Mouse (Mus musculus) MEL (cell line): ENCODE measurements at regions not wholly inside any gene's neighbourhood (a gene's known extent, or its start where the extent isn't known, plus 50 kb on each side); places are given as distances from the start of the nearest gene placed in this dataset.

Experiments
- DNase-seq: peaks from one replicate; pipeline ENCODE4 v3.0.0; 2011; ENCODE audit warnings: low read depth, low spot score
- H3K27ac ChIP-seq: 2 replicates; pipeline ENCODE4 v1.5.1; 2012; ENCODE audit warnings: low read depth, mild to moderate bottlenecking, control low read depth, low read length, moderate library complexity; ENCODE audit not compliant: control insufficient read depth
- H3K27me3 ChIP-seq, 2 experiments: fragments of 150-350 bp in 1 of 2; sonication (generic) in 1 of 2; 2 replicates each; pipeline ENCODE4 v1.6.1; 2012; ENCODE audit warnings: low read length in 2 of 2, mild to moderate bottlenecking in 2 of 2, improper control_type of control experiment in 1 of 2, moderate library complexity in 1 of 2; ENCODE audit not compliant: insufficient read depth in 2 of 2, control insufficient read depth in 1 of 2
- H3K36me3 ChIP-seq, 2 experiments: 2 replicates each; pipeline ENCODE4 v1.6.1; 2012 to 2014; ENCODE audit warnings: low read length in 2 of 2, improper control_type of control experiment in 1 of 2, inconsistent platforms in 1 of 2, mild to moderate bottlenecking in 1 of 2; ENCODE audit not compliant: insufficient read depth in 2 of 2, control insufficient read depth in 1 of 2
- H3K4me1 ChIP-seq, 2 experiments: fragments of 150-350 bp in 1 of 2; sonication (generic) in 1 of 2; 2 replicates each; pipeline ENCODE4 v1.6.1; 2012; ENCODE audit warnings: low read length in 2 of 2, improper control_type of control experiment in 1 of 2, mild to moderate bottlenecking in 1 of 2; ENCODE audit not compliant: insufficient read depth in 2 of 2, control insufficient read depth in 1 of 2
- H3K4me3 ChIP-seq, 2 experiments: fragments of 150-350 bp in 1 of 2; sonication (generic) in 1 of 2; 2 replicates each; pipeline ENCODE4 v1.5.1; 2012; ENCODE audit warnings: low read depth in 2 of 2, low read length in 2 of 2, mild to moderate bottlenecking in 2 of 2, moderate library complexity in 2 of 2, control low read depth in 1 of 2, improper control_type of control experiment in 1 of 2; ENCODE audit not compliant: control insufficient read depth in 1 of 2, insufficient read depth in 1 of 2
- H3K79me2 ChIP-seq: 2 replicates; pipeline ENCODE4 v1.6.1; 2012; ENCODE audit warnings: mild to moderate bottlenecking, low read length, moderate library complexity; ENCODE audit not compliant: control insufficient read depth, poor library complexity, insufficient read depth
- H3K9ac ChIP-seq: 2 replicates; pipeline ENCODE4 v1.6.1; 2012; ENCODE audit warnings: low read depth, mild to moderate bottlenecking, control low read depth, low read length, moderate library complexity; ENCODE audit not compliant: control insufficient read depth, poor library complexity, severe bottlenecking
- H3K9me3 ChIP-seq: fragments of 150-350 bp; sonication (generic); replicated peaks from 2 replicates; pipeline ENCODE4 v1.6.1; 2012; ENCODE audit warnings: mild to moderate bottlenecking, low read length, improper control_type of control experiment, moderate library complexity; ENCODE audit not compliant: insufficient read depth
- BHLHE40 ChIP-seq: IDR thresholded peaks from 2 replicates; pipeline ENCODE4 v1.6.1; 2012; ENCODE audit warnings: low read depth, mild to moderate bottlenecking, inconsistent platforms, low read length, improper control_type of control experiment, borderline replicate concordance
- CHD2 ChIP-seq: IDR thresholded peaks from 2 replicates; pipeline ENCODE4 v1.6.1; 2011; ENCODE audit warnings: low read length, improper control_type of control experiment
- ELF1 ChIP-seq: IDR thresholded peaks from 2 replicates; pipeline ENCODE4 v1.6.1; 2014; ENCODE audit warnings: low read depth, mild to moderate bottlenecking, inconsistent platforms, low read length, improper control_type of control experiment, moderate library complexity
- GABPA ChIP-seq: IDR thresholded peaks from 2 replicates; pipeline ENCODE4 v1.6.1; 2012; ENCODE audit warnings: low read depth, mild to moderate bottlenecking, inconsistent platforms, low read length, improper control_type of control experiment, moderate library complexity
- JUND ChIP-seq: IDR thresholded peaks from 2 replicates; pipeline ENCODE4 v1.6.1; 2011; ENCODE audit warnings: low read depth, mild to moderate bottlenecking, improper control_type of control experiment, low read length
- KAT2A ChIP-seq: conservative IDR thresholded peaks from 2 replicates; pipeline ENCODE4 v1.6.1; 2012; ENCODE audit warnings: low read depth, low read length, improper control_type of control experiment, inconsistent platforms
- MEF2A ChIP-seq: IDR thresholded peaks from 2 replicates; pipeline ENCODE4 v1.6.1; 2014; ENCODE audit warnings: low read depth, mild to moderate bottlenecking, inconsistent platforms, low read length, improper control_type of control experiment; ENCODE audit not compliant: poor library complexity, insufficient replicate concordance, severe bottlenecking; ENCODE audit errors: extremely low read depth
- MYB ChIP-seq: IDR thresholded peaks from 2 replicates; pipeline ENCODE4 v1.6.1; 2011; ENCODE audit warnings: mild to moderate bottlenecking, low read depth, low read length, improper control_type of control experiment
- NELFE ChIP-seq: IDR thresholded peaks from 2 replicates; pipeline ENCODE4 v1.6.1; 2011; ENCODE audit warnings: low read depth, low read length, improper control_type of control experiment
- NRF1 ChIP-seq: IDR thresholded peaks from 2 replicates; pipeline ENCODE4 v1.6.1; 2014; ENCODE audit warnings: low read depth, mild to moderate bottlenecking, inconsistent platforms, low read length, improper control_type of control experiment, moderate library complexity; ENCODE audit not compliant: poor library complexity, insufficient read depth, severe bottlenecking
- SMC3 ChIP-seq: IDR thresholded peaks from 2 replicates; pipeline ENCODE4 v1.6.1; 2011; ENCODE audit warnings: low read depth, low read length, improper control_type of control experiment
- TAL1 ChIP-seq: IDR thresholded peaks from 2 replicates; pipeline ENCODE4 v1.6.1; 2012; ENCODE audit warnings: mild to moderate bottlenecking, inconsistent platforms, low read length, moderate library complexity, mixed read lengths
- TCF12 ChIP-seq: IDR thresholded peaks from 2 replicates; pipeline ENCODE4 v1.6.1; 2014; ENCODE audit warnings: low read depth, mild to moderate bottlenecking, inconsistent platforms, low read length, improper control_type of control experiment, moderate library complexity
- USF1 ChIP-seq: IDR thresholded peaks from 2 replicates; pipeline ENCODE4 v1.6.1; 2014; ENCODE audit warnings: low read depth, mild to moderate bottlenecking, inconsistent platforms, low read length, improper control_type of control experiment, moderate library complexity
- ZC3H11A ChIP-seq: IDR thresholded peaks from 2 replicates; pipeline ENCODE4 v1.6.1; 2012; ENCODE audit warnings: low read depth, mild to moderate bottlenecking, inconsistent platforms, low read length, improper control_type of control experiment
- ZKSCAN1 ChIP-seq: IDR thresholded peaks from 2 replicates; pipeline ENCODE4 v1.6.1; 2012; ENCODE audit warnings: low read depth, mild to moderate bottlenecking, inconsistent platforms, low read length, improper control_type of control experiment, moderate library complexity
- ZMIZ1 ChIP-seq: IDR thresholded peaks from 2 replicates; pipeline ENCODE4 v1.6.1; 2012; ENCODE audit warnings: low read depth, mild to moderate bottlenecking, inconsistent platforms, low read length, improper control_type of control experiment, moderate library complexity
- ZNF384 ChIP-seq: IDR thresholded peaks from 2 replicates; pipeline ENCODE4 v1.6.1; 2012; ENCODE audit warnings: low read depth, mild to moderate bottlenecking, inconsistent platforms, low read length, improper control_type of control experiment

DNA sequence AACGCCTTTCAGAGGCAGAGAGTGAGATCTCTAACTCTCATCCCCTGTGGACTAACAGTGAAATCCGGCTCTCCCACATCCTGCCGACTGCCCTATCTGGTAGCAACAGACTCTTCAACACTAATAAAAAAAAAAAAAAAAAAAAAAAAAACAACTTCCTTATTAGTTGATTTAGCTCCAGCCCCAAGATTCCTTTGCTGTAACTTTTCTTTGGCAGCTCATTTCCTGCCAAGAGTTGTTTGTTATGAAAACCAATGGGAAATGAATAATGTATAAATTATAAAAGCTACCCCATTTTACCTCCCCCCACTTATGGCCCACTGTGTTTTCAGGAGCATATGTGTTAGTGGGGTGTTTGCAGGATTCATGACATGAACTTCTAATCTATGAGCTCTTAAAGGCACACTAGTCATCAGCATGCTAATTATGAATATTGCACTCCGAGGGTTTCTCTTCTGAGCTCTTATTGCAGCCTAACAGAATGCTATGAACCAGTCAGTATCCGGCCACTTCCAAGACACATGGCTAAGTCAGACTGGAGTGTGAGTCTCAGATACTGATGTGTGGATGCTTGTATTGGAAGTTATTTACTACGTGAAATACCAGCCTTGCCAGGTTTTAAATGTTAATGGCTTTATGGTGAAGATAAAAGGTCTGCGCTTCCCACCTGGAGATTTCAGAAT is 84.8 kb upstream of the Fam19a1 start:
- Histone ChIP-seq H3K4me1 (no peaks in the 10 kb centered on the region), H3K9ac (no peak overlapping the region), H3K9me3 (no peaks in the 10 kb centered on the region), H3K4me3 (no peak overlapping the region), H3K27ac (no peak overlapping the region), H3K27me3 (no peaks in the 10 kb centered on the region), H3K36me3 (no peaks in the 10 kb centered on the region), H3K79me2 (no peaks in the 10 kb centered on the region)
- TF ChIP-seq ZNF384 (peak; percentile 30; the same call in 1 of the 2 replicates), SMC3 (no peak), JUND (no peak), ZC3H11A (no peak), NRF1 (no peak)
- DNase-seq = peak; percentile 1

DNA sequence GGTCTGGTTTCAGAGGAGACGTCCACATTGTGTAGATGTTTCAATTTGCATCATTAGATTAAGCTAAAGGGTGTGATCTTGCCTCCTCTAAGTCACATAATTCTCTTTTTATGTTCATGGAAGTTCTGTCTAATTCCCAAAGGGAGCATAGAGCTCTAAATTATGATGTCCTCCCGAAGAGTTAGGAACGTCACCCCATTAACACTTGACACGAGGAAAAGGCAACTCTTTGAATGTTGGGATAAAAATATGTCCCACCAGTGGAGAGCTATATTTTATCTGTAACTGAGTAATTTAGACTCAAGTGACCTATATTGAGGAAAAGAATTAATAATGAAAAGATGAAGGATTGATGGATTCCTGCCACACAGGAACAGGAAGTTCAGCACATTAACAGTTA is 69.2 kb upstream of the Fam19a1 start:
- no peaks in the 10 kb centered on the region for H3K27me3 ChIP-seq
- H3K4me3 ChIP-seq = no peak overlapping the region
- no peak for TF ChIP-seq MEF2A
- TF ChIP-seq TAL1 = no peak
- TF ChIP-seq ZMIZ1 = no peak
- no peak for TF ChIP-seq USF1
- TF ChIP-seq ELF1 = no peak
- no peak for TF ChIP-seq GABPA
- TF ChIP-seq ZKSCAN1 = no peak
- no peak for TF ChIP-seq CHD2
- no peak for TF ChIP-seq MYB
- no peak overlapping the region for H3K9ac ChIP-seq
- no peaks in the 10 kb centered on the region for H3K36me3 ChIP-seq
- H3K9me3 ChIP-seq = no peaks in the 10 kb centered on the region
- no peak for DNase-seq
- H3K79me2 ChIP-seq = no peaks in the 10 kb centered on the region
- H3K4me1 ChIP-seq = no peaks in the 10 kb centered on the region
- no peak overlapping the region for H3K27ac ChIP-seq

DNA sequence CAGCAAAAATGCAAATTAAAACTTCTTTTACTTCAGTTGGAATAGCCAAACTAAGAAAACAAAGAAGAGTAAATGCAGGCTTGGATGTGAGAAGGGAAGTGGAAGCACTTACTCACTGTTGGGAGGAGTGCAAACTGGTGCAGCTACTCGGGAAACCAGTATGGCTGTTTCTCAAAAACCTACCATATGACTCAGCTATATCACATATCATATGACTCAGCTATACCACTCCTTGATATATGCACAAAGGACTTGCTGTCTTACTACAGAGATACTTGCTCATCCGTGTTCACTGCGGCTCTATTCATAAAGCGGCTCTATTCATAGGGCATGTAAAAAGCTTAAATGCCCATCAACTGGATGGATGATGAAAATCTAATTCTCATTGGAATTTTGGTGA is 59.5 kb upstream of the Fam19a1 start:
- Histone ChIP-seq H3K4me3 (no peak overlapping the region), H3K4me1 (no peaks in the 10 kb centered on the region), H3K27ac (no peak overlapping the region), H3K9me3 (no peaks in the 10 kb centered on the region), H3K79me2 (no peaks in the 10 kb centered on the region), H3K36me3 (no peaks in the 10 kb centered on the region), H3K27me3 (no peaks in the 10 kb centered on the region), H3K9ac (no peak overlapping the region)
- TF ChIP-seq USF1 (no peak), BHLHE40 (no peak), JUND (no peak), TCF12 (no peak), ZC3H11A (no peak), ZNF384 (no peak), CHD2 (no peak), SMC3 (no peak), KAT2A (no peak), NELFE (no peak)
- no peak for DNase-seq
